Mouse (Mus musculus): ENCODE measurements around the gene Trip6. TPM values are rescaled to one million over a fixed set of nuclear protein-coding genes. Genes with fewer than 3 reads are reported as not detected.

The Trip6 gene
- total RNA-seq, 2 experiments from 2014 or later, result 27.9 to 29.9 TPM

DNA sequence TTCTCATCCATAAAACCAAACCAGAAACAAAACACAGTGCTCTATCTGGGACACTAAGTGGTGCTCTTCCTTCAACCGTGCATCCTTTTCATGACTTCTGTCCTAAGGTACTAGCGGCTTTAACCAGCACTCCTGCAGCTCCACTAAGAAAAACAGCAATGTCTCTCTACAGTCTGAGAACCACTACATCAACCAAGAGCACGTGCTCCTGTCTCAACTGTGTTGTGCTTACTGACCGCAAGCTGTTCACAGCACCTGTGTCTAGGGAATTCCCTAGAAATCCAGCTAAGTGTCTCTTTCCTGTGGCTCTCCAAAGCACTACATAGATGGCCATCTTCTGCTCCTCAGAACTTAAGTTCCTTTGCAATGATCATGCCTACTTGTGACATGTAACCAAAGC is 9.4 kb downstream of the Trip6 start:
- no peak for ATAC-seq (replicated peaks; ENCODE audit: low FRiP score, low TSS enrichment, poor library complexity, severe bottlenecking)

DNA sequence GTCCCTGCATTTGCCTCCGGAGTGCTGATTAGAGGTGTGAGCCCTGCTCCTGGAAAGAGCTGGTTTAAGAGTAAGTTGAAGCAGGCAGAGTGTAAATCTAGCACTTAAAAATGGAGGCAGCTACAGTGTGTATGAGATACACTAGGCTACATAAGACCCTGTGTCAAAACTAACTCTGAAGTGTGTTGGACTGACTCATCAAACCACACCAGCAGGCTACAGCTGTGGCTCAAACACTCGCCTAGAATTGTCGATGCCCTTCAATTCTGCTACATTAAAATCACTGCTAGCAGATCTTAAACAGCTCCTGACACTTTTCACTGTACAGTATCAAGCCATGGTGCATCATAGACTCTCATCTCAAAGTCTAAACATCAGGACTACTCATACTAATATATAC is 10.0 kb downstream of the Trip6 start:
- no peak for ATAC-seq (replicated peaks; ENCODE audit: low FRiP score, low TSS enrichment, poor library complexity, severe bottlenecking)

DNA sequence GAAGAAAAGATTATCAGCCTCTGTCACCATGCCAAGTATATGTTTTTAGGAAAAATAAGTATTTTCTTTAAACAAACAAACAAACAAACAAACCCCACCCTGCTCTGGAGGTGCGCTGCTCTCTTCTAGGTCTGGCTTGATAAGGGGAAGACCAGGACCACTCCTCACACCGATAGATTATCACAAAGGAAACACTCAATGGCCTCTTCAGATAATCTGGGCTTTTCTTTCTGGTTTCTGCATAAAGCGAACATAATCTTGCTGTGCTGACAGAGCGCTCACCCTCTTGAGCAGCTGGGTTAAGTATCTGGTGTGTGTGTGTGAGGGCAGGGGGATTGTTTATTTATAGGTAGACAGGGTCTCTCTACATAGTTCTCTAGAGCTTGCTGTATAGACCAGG is 10.6 kb downstream of the Trip6 start:
- ATAC-seq (replicated peaks; ENCODE audit: low FRiP score, low TSS enrichment, poor library complexity, severe bottlenecking), result no peak

DNA sequence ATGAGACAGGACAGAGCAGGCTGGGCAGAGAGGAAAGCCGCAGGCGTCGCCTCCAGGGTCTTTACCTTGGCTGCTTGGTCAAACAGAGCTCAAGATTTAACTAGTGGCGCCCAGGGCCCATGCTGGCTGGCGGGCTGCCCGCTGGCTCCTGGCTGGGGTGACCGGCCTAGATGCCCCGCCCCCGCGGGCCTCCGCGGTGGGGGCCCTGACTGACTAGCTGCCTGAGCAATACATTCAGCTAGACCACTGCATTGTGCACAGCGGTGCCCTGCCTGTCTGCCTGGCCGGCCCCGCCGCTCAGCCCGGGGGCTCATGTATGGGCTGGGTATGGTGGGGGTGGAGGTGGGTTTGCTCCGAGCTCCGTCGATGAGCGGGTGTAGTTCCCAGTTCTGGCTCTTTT is 13.0 kb downstream of the Trip6 start:
- ATAC-seq (replicated peaks; ENCODE audit: low FRiP score, low TSS enrichment, poor library complexity, severe bottlenecking), result no peak

DNA sequence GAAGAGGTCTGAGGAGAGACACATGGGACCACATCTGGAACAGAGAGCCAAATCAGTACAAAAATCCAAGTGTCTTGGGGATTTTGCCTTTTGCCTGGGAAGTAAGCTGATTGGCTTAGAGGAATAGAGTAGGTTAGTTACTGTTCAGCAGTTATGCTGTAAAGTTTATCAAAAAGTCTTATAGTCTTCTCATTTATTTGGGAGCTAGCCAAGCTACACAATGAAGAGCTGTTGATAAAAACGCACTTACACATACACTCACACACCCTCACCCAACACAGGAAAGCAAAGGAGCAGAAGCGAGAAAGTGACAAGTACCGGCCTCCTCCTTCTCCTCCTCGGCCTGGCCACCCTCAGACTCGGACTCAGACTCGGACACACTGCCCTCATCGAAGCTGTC is 15.0 kb downstream of the Trip6 start:
- ATAC-seq (replicated peaks; ENCODE audit: low FRiP score, low TSS enrichment, poor library complexity, severe bottlenecking), result no peak; the same call in 1 of the 2 replicates

DNA sequence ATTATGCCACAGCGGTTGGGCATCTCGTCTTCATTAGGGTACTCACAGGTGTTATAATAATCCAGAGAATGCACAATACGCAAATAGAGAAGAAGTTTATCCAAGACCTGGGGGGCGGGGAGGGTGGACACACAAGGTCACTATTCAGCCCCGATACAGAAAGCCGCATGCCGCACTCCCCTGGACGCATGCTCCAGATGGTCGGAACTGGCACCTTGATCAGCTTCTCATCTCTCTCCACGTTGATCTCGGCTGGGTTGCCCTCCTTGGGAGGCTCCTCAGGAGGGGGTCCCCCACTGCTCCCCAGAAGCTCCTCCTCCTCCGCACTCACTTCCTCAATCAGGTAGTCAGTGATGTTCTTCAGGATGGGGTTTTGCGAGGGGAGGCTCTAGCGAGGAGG is 17.1 kb downstream of the Trip6 start:
- no peak for ATAC-seq (replicated peaks; ENCODE audit: low FRiP score, low TSS enrichment, poor library complexity, severe bottlenecking)

DNA sequence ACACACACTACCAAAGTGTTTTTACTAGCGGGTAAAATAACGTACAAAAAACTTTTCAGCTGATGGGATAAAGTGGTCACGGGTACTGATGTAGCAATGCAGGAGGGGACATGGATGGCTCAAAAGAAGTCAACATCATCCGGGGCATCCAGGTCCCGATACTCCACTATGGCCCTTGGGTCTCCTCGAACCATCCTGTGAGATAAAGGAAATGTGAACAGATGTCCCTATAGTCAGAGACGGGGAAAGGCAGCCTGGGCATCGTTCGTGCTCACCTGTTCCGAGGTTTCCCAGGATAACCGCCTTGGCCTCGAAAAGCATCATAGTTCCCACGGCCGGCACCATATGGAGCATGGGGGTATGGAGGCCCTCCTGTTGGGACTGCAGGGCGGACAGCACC is 18.5 kb downstream of the Trip6 start:
- no peak for ATAC-seq (replicated peaks; ENCODE audit: low FRiP score, low TSS enrichment, poor library complexity, severe bottlenecking)

- ATAC-seq (replicated peaks; ENCODE audit: low FRiP score, low TSS enrichment, poor library complexity, severe bottlenecking), result no peak
Observed at GRCm38 (mm10) chr5:137295296-137295695, 18.9 kb downstream of the Trip6 start.

GRCm38 (mm10) chr5:137294744-137295093 is 19.5 kb downstream of the Trip6 start:
- peak; percentile 2; the same call in 1 of the 2 replicates for ATAC-seq (replicated peaks; ENCODE audit: low FRiP score, low TSS enrichment, poor library complexity, severe bottlenecking)

GRCm38 (mm10) chr5:137293839-137294743 is 20.1 kb downstream of the Trip6 start, which contains the start of gene Ufsp1:
Gene Ufsp1, plus strand, starts transcription at chr5:137294629.
- peak; percentile 64 for ATAC-seq (replicated peaks; ENCODE audit: low FRiP score, low TSS enrichment, poor library complexity, severe bottlenecking)

DNA sequence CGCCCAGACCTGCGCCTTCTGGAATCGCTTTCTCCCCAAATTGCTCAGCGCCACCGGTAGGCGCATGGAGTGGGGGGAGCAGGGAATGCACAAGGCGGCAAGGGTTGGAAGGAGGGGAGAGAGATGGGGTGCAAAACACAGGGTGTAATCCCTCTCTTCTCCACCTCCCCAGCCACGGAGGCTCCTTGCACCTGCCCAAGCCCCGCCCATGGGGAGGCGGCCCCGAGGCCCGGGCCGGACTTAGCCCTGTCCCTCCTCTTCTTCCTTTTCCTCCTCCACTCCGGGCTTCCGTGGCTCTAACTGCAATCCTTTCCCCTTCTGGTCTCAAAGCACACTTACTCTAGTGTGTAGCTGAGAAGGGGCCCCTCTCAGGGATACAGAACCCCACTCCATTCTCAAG is 20.9 kb downstream of the Trip6 start:
- peak; percentile 16 for ATAC-seq (replicated peaks; ENCODE audit: low FRiP score, low TSS enrichment, poor library complexity, severe bottlenecking)

DNA sequence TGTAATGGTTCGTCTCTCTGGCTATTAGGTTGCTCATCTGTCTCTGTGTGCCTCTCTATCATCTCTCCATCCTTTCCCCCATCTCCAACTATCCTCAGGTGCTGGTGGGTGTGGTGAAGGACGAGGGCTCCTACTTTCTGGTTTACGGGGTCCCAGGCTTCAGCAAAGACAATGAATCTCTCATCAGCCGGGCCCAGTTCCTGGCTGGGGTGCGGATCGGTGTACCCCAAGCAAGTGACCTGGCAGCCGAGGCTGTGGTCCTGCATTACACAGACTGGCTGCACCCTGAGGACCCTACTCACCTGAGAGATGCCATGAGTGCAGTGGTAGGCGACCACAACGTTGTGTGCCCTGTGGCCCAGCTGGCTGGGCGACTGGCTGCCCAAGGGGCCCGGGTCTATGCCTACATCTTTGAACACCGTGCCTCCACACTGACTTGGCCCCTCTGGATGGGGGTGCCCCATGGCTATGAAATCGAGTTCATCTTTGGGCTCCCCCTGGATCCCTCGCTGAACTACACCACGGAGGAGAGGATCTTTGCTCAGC is 22.8 kb downstream of the Trip6 start:
- ATAC-seq (replicated peaks; ENCODE audit: low FRiP score, low TSS enrichment, poor library complexity, severe bottlenecking), result no peak

- ATAC-seq (replicated peaks; ENCODE audit: low FRiP score, low TSS enrichment, poor library complexity, severe bottlenecking), result peak; percentile 25
Observed at GRCm38 (mm10) chr5:137290677-137291076, 23.5 kb downstream of the Trip6 start.

GRCm38 (mm10) chr5:137289591-137290365 is 24.4 kb downstream of the Trip6 start:
- ATAC-seq (replicated peaks; ENCODE audit: low FRiP score, low TSS enrichment, poor library complexity, severe bottlenecking), result peak; percentile 58

GRCm38 (mm10) chr5:137288999-137289470 is 25.2 kb downstream of the Trip6 start:
- ATAC-seq (replicated peaks; ENCODE audit: low FRiP score, low TSS enrichment, poor library complexity, severe bottlenecking), result peak; percentile 14

GRCm38 (mm10) chr5:137287953-137288743 is 26.1 kb downstream of the Trip6 start:
- ATAC-seq (replicated peaks; ENCODE audit: low FRiP score, low TSS enrichment, poor library complexity, severe bottlenecking), result no peak

DNA sequence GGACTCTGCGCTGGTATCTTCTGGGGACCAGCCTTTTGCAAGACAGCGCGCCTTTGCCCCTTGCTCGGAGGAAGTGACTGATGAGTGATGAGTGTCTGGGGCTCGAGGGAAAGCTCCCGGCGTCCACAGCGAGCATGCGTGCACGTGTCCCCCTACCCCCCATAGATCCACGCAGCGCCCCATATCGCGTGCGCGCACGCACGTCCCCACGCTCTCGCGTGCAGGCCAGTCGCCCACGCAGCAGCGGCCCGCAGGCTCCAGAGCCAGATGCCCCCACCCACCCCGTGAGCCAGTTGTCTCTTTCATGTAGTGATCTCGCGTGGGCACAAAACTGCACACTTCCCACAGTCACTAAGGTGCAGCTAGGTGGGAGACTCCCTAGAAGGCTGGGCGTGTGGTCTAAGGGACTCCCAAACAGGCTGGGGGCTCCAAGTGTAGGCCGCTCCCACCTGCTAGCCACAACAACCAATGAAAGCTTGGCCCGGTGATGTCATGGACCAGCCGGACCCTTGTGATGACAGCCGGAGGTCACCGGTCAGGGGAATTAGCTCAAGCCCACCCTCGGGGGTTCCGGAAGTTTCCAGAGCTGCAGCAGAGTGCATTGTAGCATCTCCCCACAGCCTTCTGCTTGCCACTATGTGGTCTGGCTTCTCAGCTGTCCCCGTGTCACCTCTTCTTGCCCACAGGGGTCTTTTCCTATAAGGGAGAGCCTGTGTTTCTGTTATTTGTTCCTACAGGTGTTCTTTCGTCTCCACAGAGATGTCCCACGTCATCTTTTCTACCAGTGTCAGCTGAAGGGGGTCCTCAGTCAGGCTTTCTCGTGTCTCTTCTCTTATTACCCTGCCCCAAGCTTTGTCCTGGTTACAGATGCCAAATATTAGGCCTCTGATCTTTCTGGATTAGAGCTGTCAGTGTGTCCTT is 26.9 kb downstream of the Trip6 start, which contains the start of gene Ache:
Gene Ache, plus strand, starts transcription at position 488 of the 921 bp plus-strand sequence.
- ATAC-seq (replicated peaks; ENCODE audit: low FRiP score, low TSS enrichment, poor library complexity, severe bottlenecking), result no peak

DNA sequence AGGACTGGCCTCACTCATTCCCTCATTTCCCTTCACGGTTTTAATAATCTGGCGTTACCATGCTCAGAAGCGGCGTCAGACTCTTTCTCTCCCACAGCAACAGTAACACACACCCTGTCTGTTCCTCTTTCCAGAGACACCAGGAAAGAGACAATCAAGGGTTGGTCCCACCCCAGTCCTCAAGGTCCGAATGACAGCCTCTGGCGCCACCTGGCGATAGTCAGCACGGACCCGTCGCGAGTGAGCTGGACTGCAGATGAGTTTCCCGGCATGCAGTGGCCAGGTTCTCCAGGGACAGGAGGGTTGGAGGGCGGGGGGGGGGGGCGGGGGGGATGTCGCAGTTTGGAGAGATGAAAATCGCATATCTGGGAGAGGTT is 27.6 kb downstream of the Trip6 start:
- peak; percentile 16 for ATAC-seq (replicated peaks; ENCODE audit: low FRiP score, low TSS enrichment, poor library complexity, severe bottlenecking)
